Mouse (Mus musculus) MEL-GATA-1-ER (cell line): Measurements from ENCODE around the gene Kif19a.

Experiments
- DNase-seq: peaks from one replicate; pipeline ENCODE4 v3.0.0-alpha.2; 2012; ENCODE audit warnings: low read depth; ENCODE audit errors: extremely low read depth

The Kif19a gene

DNA sequence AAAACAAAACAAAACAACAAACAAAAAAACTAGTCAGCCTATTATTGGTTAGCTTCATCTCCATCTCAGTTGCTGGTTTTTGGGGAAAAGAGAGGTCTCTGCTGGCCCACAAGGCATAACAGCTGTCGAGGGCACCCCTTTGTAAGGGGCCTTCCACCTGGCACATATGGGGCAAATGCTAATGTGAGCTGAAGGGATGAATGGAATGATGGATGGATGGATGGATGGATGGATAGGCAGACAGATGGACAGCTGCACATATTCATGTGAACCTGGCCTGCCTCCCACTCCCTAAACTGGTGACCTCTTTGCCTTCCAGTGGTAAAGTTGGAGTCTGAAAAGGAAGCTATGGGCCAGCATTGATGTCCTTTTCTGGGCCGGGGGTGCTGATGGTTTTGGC is 41.8 kb downstream of the Kif19a start:
- DNase-seq, result no peak

DNA sequence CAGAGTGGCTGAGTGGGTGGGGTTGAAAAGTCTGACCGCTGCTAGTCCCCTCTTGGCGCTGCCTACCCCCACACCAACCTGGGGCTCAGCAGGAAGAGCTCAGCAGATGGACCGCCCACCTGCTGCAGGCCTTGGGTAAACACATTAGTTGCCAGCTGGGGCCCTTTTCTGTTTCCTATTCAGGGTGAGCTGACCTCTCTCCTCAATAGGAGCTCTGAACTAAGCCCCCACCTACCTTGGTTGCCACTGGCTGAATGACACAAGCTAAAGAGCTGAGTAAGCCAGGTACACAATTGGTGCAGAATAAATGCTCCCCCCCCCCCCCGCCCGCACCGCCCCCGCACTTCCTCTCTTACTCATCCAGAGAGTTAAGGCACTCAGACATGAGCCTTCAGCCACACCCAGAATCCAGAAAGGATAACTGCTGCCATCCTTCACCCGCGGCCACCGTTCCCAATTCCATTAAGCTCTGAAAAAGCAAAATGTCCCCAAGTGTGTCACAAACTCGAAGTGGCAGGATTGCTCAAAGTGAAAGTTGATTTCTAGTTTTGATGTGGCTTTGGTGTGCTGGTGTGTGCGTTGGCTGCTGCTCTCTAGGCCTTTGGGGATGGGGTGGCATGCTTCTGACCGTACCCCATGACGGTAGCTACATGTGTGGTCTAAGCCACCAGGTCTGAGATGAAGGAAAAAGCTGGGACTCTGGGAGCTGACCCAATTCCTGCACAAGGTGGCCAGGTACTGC is 42.7 kb downstream of the Kif19a start:
- no peak for DNase-seq

DNA sequence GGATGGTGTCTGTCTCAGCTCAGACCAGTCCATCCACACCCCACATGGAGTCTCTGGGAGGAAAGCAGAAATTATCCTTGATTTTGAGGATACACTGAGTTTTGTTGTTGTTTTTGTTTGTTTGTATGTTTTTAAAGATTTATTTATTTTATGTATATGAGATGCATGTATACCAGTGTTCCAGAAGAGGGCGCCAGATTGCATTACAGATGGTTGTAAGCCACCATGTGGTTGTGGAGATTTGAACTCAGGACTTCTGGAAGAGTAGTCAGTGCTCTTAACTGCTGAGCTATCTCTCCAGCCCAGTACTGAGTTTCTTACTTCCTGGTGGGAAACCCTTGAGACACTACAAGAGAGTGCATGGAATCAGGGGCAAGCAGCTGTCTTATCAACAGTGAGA is 44.2 kb downstream of the Kif19a start:
- no peak for DNase-seq

DNA sequence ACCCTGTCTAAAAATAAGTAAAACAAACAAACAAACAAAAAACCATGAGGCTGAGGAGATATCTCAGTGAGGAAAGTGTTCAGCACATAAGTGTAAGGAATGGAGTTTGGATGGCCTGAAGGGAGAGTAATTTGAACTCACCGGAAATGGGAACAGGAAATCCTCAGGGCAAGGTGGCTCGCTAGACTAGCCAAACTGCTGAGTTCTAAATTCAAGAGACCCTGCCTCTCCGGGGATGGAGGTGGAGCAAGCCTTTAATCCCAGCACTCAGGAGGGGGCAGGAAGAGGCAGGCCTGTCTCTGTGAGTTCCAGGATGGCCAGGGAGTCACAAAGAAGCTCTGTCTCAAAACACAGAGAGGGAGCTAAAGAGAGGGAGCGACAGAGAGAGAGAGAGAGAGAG is 45.2 kb downstream of the Kif19a start:
- DNase-seq, result no peak

DNA sequence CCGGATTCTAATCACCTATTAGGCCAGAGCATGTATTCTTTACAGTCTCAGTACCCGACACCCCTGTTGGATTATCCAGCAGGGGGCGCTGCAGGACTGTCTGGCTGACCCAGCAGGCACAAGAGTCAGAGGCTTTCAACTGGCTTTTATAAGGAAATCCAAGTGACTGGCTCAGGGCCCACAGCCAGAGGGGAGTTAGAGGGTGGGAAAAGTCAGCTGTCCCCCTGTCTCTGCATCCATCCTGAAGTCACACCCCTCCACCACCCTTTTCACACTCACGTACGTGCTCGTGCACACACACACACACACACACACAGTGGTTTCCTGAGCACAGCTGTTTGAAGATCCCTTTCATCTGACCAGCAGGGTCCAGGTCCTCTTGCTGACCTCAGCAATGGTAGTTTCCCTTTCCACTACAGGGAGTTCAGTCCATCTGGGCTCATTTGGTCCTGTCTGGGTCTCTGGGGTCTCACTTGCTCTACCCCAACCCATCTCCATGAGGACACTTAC is 47.6 kb downstream of the Kif19a start:
- DNase-seq, result no peak

DNA sequence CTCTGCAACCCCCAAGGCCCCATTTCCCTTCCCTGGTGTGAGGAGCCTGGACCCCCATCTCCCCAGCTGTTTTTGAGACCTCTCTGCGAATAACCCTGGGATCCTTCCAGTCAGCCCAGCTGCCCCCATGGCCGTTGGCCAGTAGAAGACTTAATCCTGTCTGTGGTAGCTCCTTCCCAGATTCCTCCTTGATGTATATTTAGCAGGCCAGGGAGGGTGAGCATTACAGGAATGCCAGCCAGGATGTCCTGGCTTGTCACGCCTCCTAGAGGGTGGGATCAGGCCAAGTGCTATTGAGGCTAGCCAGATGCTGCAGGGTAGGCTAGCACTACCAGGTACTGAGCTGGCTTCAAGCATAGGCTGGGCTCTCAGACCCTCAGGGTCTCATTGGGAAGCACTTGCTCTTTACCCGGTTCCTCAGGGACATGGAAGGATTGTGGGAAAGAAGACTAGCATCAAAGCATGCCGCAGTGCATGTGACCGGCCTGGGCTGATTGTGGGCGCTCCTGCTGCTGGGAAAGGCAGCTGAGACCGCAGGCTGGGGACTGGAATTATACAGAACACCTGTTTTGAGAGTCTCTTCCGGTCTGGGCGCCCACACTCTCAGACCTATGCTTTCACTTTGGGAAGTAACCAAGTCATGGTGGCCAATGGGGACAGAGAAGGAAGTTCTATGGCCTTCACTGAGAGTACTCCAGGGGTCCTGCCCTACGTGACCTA is 49.8 kb downstream of the Kif19a start:
- DNase-seq, result no peak

DNA sequence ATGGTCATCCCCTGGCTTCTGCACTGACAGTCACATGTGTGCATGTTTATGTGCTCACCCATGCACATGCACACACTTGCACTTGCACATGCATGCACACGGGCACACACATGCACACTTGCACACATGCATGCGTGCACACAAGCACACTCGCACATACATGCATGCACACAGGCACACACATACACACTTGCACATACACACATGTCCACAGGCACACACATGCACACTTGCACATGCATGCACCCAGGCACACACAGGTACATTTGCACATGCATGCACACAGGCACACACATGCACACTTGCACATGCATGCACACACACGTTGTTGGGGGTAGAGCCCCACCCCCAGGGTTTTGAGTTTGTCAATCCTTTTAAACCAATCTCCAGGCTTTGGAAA is 51.7 kb downstream of the Kif19a start:
- no peak for DNase-seq

DNA sequence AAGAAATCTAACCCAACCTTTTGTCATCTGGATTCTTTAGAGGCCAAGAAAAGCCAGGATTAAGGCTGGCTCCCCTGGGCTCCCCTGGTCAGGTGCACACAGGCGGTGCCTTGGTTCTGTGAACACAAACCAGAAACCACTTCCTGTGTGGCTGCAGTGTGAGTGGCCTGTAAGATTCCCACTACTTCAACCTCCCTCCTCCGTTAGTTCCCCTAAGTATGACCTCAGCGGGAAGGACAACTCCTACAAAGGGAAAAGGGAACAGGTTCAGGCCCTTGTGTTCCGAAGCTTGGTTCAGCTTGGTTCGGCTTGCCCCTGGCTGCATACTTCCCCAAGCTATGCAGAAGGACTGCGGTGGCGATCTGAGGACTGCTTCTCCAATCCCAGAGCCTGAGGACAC is 53.0 kb downstream of the Kif19a start:
- DNase-seq, result no peak

DNA sequence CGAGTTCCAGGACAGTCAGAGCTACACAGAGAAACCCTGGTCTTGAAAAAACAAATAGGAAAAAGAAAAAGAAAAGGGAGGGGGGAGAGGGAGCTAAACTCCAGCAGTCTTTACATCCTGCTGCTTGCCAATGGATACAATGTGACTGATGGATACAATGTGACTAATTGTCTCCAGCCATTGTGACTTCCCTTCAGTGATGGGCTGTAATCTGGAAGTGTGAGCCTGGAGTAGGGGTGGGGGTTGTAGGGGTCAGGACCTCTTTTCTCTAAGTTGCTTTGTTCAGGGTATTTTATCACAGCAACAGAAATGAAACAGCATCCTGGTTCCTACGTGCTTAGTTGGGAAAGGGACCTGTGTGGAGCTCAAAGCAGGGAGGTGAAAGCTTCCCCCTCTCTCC is 53.9 kb downstream of the Kif19a start:
- DNase-seq, result no peak

DNA sequence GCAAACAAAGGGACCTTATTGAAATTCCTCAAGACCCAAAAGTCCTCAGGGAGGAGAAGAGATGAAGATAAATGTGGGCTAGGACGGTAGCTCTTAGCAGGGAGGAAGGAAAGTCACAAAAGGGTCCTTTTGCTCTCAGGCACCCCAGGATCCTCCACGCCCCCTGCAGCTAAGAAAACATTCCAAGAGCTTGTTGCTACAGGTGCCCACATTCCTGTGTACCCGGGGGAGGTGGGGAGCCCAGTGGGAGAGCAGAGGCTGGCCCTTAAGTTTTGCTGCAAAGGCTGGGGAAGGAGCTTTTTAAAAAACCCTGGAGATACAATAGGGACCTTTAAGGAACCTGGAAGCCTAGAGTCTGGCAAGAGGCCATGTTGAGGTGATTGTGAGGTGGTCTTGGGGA is 55.3 kb downstream of the Kif19a start:
- DNase-seq, result no peak

DNA sequence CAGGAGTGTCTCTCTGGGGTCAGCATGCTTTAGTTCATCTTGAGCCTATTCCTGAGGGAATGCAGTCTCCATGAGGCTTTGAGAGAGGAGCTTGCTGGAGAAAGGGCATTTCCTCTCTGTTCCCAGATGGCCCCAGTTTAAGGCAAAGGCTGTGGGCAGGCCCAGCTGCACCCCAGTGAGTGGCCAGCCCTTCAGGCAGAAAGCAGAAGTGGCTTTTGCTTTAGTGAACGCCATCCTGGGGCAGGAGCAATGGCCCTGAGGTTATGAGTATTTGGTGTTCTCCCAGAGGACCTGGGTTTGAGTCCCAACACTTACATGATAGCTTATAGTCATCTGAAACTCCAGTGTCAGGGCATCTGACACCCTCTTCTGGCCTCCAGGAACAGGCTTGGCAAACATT is 56.1 kb downstream of the Kif19a start:
- no peak for DNase-seq

DNA sequence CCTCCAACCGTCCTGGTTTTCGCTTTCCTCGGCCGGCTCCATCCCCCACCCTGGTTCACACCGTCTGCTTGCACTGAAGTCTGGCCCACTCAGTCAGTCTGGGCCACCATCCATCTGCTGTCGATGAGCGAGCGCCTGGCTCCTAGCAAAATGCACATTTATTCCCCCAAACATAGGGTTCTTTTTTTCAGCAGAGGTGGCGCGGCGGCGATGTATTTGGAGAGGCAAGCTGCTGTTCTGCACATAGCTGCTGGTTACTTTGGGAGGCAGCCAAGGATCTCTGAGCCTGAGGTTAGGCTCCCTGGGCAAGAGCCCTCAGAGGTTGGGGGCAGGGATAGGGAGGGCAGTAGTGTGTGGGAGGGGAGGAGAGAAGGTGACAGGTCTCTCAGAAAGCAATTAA is 57.5 kb downstream of the Kif19a start:
- DNase-seq, result no peak

DNA sequence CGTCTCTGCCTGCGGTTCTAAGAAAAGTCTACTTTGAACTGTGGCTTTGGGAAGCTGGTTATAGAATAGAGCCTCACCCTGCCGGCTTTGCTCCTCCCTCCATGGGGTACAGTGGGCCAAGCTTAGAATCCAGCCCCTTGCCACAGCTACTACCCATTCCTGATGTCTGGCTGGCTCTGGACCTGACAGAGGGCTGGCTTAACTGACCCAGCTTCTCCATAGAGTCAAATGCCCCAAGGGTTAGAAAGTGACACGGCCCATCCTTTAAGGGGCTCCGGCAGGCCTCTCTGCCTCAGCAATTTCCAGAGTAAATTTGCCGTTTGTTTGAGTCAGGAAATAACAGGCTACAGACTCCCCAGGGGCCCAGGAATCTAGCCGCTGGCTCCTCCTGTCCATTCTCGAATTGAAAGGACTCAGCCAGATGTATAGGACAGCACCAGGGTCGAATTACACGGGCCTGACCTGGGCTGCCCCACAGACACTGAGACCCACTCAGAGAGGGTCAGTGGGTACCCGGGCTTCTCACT is 58.1 kb downstream of the Kif19a start:
- no peak for DNase-seq

DNA sequence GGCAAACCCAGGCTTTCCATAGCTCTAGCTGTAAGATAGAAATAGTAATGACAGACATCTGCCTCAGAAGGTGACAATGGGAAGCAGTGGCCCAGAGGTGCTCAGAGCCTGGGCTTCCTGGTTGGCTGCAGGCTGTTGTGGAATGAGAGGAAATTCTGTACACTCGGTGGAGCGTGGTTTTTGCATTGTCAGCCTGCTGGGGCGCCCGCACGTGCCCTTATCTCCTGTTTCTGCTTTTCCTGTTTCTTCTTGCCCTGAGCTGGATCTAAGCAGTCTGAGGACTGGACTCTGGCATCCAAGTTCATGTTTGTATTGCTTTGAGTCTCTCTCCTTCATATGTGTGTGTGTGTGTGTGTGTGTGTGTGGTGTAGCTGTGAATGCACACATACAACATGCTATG is 61.5 kb downstream of the Kif19a start:
- no peak for DNase-seq

DNA sequence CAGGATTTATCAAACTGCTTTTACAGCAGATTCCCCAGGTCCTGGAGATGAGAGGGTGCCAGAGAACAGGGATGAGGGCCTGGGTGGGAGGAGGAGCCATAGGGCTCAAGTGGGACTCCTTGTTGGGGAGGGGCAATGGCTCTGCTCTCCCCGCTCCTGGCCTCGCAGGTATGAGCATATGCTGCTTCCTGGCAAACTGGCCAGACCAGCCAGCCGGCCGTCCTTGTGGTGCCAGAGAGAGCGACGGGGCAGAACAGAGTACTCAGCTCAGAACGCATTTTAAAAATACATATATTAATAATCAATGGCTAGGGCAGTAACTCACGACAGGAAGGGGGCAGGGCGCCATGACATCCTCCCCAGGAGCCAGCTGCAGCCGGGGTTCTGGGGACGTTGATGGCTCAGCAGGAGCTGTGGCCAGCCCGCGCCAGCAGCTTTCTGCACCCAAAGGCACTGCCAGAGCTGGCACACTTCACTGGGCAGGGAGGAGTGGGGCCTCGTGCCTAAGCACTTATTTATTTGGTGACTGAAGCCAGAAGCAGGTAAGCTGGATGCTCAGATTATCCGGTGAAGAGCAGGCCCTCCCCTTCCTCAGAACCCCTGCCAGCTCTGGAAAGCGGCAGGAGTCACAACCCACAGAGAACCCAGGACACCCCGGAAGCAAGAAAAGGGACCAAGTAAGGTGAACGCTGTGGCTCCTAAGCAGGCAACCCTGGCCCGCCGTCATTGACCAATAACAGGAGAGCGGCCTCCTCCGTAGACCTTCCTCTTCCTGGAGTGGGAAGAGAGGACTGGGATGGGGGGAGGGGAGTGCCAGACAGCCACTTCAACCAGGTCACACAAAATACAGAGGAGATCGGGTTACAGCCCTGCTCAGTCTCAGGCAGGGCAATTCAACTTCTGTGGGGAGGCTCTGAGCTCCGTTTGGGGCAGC is 64.6 kb downstream of the Kif19a start:
- DNase-seq, result no peak

DNA sequence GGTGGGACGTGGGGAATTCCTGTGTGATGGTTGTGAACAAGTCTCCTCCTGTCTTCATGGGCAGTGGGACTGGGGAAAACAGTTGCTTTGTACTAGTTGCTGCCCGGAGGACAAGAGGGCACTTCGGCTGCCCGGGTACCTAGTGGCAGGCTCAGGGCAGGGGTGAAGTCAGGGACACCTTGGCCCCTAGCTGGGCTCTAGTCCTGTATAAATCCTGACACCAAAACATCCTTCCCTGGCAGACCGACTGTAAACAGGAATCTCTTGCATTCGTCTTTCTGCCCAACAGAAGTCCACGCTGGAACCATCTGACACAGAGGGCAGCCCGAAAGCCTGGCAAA is 65.2 kb downstream of the Kif19a start:
- no peak for DNase-seq

DNA sequence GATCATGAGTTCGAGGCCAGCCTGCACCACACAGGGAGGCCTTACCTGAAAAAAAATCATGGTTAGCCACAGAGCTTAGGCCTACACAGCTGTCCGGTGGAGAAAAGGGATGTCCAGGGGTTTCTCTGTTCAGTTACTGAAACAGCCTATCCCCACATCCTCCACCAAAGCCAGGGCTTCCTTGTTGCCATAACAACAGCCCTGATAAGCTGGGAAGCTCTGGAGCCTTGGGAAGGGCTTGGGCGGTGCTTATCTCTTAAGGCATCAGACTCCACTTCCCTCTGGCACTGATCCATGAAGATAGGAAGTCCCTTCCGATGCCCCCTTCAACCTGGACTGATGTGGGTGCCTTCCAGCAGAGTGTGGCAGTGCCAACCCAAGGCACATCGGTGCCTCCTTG is 68.0 kb downstream of the Kif19a start:
- DNase-seq, result no peak
